Mouse (Mus musculus) stomach, postnatal 0 days (tissue): ENCODE measurements at regions not wholly inside any gene's neighbourhood (a gene's known extent, or its start where the extent isn't known, plus 50 kb on each side); places are given as distances from the start of the nearest gene placed in this dataset.

Experiments used
- ATAC-seq: fragments of 200-750 bp; cut with Nextera tagmentation; 2 replicates; pipeline ENCODE4 v1.8.0; 2017; ENCODE audit not compliant: low FRiP score, low TSS enrichment
- DNase-seq: peaks from one replicate; pipeline ENCODE4 v3.0.0-alpha.2; 2016; ENCODE audit warnings: low spot score
- H3K27ac ChIP-seq: fragments of 300-500 bp; sonication (generic); replicated peaks from 2 replicates; pipeline ENCODE4 v1.5.1; 2014; ENCODE audit warnings: mild to moderate bottlenecking, control low read depth
- H3K27me3 ChIP-seq: fragments of 300-500 bp; sonication (generic); 2 replicates; pipeline ENCODE4 v1.6.1; 2014; ENCODE audit warnings: low read length; ENCODE audit not compliant: control insufficient read depth, insufficient read depth
- H3K36me3 ChIP-seq: fragments of 300-500 bp; sonication (generic); 2 replicates; pipeline ENCODE4 v1.6.1; 2014; ENCODE audit warnings: low read length, mixed read lengths; ENCODE audit not compliant: control insufficient read depth, insufficient read depth
- H3K4me1 ChIP-seq: fragments of 300-500 bp; sonication (generic); replicated peaks from 2 replicates; pipeline ENCODE4 v1.6.1; 2014; ENCODE audit warnings: antibody characterized with exemption; ENCODE audit not compliant: control insufficient read depth, insufficient read depth
- H3K4me2 ChIP-seq: fragments of 300-500 bp; sonication (generic); replicated peaks from 2 replicates; pipeline ENCODE4 v1.6.1; 2014; ENCODE audit warnings: low read depth, mild to moderate bottlenecking, control low read depth, moderate library complexity
- H3K4me3 ChIP-seq: fragments of 300-500 bp; sonication (generic); 2 replicates; pipeline ENCODE4 v1.5.1; 2014; ENCODE audit warnings: low read depth, low read length, control low read depth
- H3K9ac ChIP-seq: fragments of 300-500 bp; sonication (generic); 2 replicates; pipeline ENCODE4 v1.6.1; 2014; ENCODE audit warnings: mild to moderate bottlenecking, low read length, control low read depth, mixed read lengths
- H3K9me3 ChIP-seq: fragments of 300-500 bp; sonication (generic); 2 replicates; pipeline ENCODE4 v1.6.1; 2016; ENCODE audit warnings: low read length; ENCODE audit not compliant: control insufficient read depth
- CTCF ChIP-seq: IDR thresholded peaks from 2 replicates; pipeline ENCODE4 v1.5.1; 2016; ENCODE audit warnings: antibody characterized with exemption, low read depth, mild to moderate bottlenecking, moderate library complexity
- EP300 ChIP-seq: optimal IDR thresholded peaks from 2 replicates; pipeline ENCODE3; 2016; ENCODE audit warnings: antibody characterized with exemption
- WGBS: fragments of 180-500 bp; shearing (Covaris S2); extraction: QIAGEN DNeasy Blood & Tissue Kit; methylation state at CpG from one replicate; pipeline ENCODE4 v1.1.7; 2014; 5-methylcytosine and 5-hydroxymethylcytosine counted together

GRCm38 (mm10) chr6:51767582-51768341 lies 244.1 kb downstream of the Snx10 start:
- DNase-seq: peak; percentile 25
- WGBS: 22% methylated on average over 15 of the region's 15 CpGs
- no peak overlapping the region for H3K27ac ChIP-seq
- peak overlapping the region; percentile 15; the same call in 1 of the 2 replicates for H3K4me2 ChIP-seq
- no peak overlapping the region for H3K4me3 ChIP-seq
- H3K9ac ChIP-seq: no peak overlapping the region
- TF ChIP-seq CTCF (no peak), EP300 (no peak)
- H3K36me3 ChIP-seq: no peaks in the 10 kb centered on the region
- no peaks in the 10 kb centered on the region for H3K9me3 ChIP-seq
- no peaks in the 10 kb centered on the region for H3K27me3 ChIP-seq
- H3K4me1 ChIP-seq: no peaks in the 10 kb centered on the region
- no peak for ATAC-seq

GRCm38 (mm10) chr6:51771001-51771400 lies 241.3 kb downstream of the Skap2 start:
- Histone ChIP-seq H3K27me3 (no peaks in the 10 kb centered on the region), H3K9ac (no peak overlapping the region), H3K4me1 (no peaks in the 10 kb centered on the region), H3K4me2 (no peak overlapping the region), H3K27ac (no peak overlapping the region), H3K4me3 (no peak overlapping the region), H3K9me3 (no peaks in the 10 kb centered on the region), H3K36me3 (no peaks in the 10 kb centered on the region)
- no peak for ATAC-seq
- DNase-seq: no peak
- WGBS: 37% methylated on average over 9 of the region's 9 CpGs
- TF ChIP-seq EP300 (no peak), CTCF (no peak)

- Histone ChIP-seq H3K4me2 (no peak overlapping the region), H3K27ac (no peak overlapping the region), H3K9me3 (no peaks in the 10 kb centered on the region), H3K4me3 (no peak overlapping the region), H3K36me3 (no peaks in the 10 kb centered on the region), H3K27me3 (no peaks in the 10 kb centered on the region), H3K9ac (no peak overlapping the region), H3K4me1 (no peaks in the 10 kb centered on the region)
- TF ChIP-seq CTCF (no peak), EP300 (no peak)
- no peak for DNase-seq
- ATAC-seq: no peak
- 38% methylated on average over 11 of the region's 11 CpGs for WGBS
Observed at GRCm38 (mm10) chr6:51771424-51771823, 240.9 kb downstream of the Skap2 start.

- Histone ChIP-seq H3K27ac (no peak overlapping the region), H3K4me2 (no peak overlapping the region), H3K4me3 (no peak overlapping the region), H3K9me3 (no peaks in the 10 kb centered on the region), H3K27me3 (no peaks in the 10 kb centered on the region), H3K9ac (no peak overlapping the region), H3K36me3 (no peaks in the 10 kb centered on the region), H3K4me1 (no peaks in the 10 kb centered on the region)
- DNase-seq (no peak), ATAC-seq (no peak)
- TF ChIP-seq CTCF (peak; percentile 45), EP300 (no peak)
- 77% methylated on average over 3 of the region's 3 CpGs for WGBS
Observed at GRCm38 (mm10) chr6:51774771-51775170, 237.6 kb downstream of the Skap2 start.

- DNase-seq: no peak
- no peaks in the 10 kb centered on the region for H3K27me3 ChIP-seq
- H3K4me2 ChIP-seq: no peak overlapping the region
- no peak overlapping the region for H3K27ac ChIP-seq
- H3K4me3 ChIP-seq: no peak overlapping the region
- no peaks in the 10 kb centered on the region for H3K4me1 ChIP-seq
- TF ChIP-seq EP300 (no peak), CTCF (no peak)
- no peak overlapping the region for H3K9ac ChIP-seq
- WGBS: 33% methylated on average over 3 of the region's 3 CpGs
- no peaks in the 10 kb centered on the region for H3K9me3 ChIP-seq
- peak; percentile 56; the same call in 1 of the 2 replicates for ATAC-seq
- H3K36me3 ChIP-seq: no peaks in the 10 kb centered on the region
Observed at GRCm38 (mm10) chr6:51785615-51786014, 226.7 kb downstream of the Skap2 start.

- no peak overlapping the region for H3K9ac ChIP-seq
- H3K36me3 ChIP-seq: no peaks in the 10 kb centered on the region
- no peaks in the 10 kb centered on the region for H3K27me3 ChIP-seq
- no peak overlapping the region for H3K4me3 ChIP-seq
- WGBS: 81% methylated on average over 3 of the region's 3 CpGs
- no peak overlapping the region for H3K27ac ChIP-seq
- H3K9me3 ChIP-seq: no peaks in the 10 kb centered on the region
- ATAC-seq (no peak), DNase-seq (no peak)
- TF ChIP-seq CTCF (no peak), EP300 (no peak)
- H3K4me1 ChIP-seq: no peaks in the 10 kb centered on the region
- H3K4me2 ChIP-seq: no peak overlapping the region
Observed at GRCm38 (mm10) chr6:51786836-51787235, 225.5 kb downstream of the Skap2 start.
